Mouse (Mus musculus): ENCODE measurements around the gene 1700020D05Rik. TPM values are rescaled to one million over a fixed set of nuclear protein-coding genes. Genes with fewer than 3 reads are reported as not detected.

The 1700020D05Rik gene
- total RNA-seq, 2 experiments from 2014 or later, result 9.3 to 9.6 TPM

DNA sequence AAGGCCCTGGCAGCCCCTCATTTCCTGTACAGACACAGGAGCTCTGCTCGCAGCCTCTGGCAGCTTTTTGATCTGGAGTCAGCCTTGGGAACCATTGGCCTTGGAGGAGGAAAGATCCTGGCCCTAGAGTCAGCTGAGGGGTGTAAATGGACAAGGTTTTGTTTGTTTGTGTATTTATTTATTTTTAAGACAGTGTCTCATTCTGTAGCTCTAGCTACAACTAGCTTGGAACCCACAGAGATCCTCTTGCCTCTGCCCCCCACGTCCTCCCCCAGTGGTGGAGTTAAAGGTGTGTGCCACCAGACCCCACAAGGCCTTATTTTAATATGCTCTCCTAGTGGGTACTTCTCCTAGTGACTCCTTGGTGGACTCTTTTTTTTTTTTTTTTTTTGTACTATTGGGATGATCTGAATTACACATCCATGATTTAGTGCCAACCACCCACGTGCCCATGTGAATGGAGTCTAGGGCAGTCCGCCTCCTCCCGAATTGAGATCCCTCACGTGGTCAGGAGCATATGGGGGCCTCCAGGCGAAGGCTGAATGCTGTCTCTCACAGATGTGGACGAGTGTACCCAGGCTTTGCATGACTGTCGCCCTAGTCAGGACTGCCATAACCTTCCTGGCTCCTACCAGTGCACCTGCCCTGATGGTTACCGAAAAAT lies 26.5 kb downstream of the 1700020D05Rik start:
- no peak for DNase-seq
- intact Hi-C loops (cut with DNase I), result no loop called here

DNA sequence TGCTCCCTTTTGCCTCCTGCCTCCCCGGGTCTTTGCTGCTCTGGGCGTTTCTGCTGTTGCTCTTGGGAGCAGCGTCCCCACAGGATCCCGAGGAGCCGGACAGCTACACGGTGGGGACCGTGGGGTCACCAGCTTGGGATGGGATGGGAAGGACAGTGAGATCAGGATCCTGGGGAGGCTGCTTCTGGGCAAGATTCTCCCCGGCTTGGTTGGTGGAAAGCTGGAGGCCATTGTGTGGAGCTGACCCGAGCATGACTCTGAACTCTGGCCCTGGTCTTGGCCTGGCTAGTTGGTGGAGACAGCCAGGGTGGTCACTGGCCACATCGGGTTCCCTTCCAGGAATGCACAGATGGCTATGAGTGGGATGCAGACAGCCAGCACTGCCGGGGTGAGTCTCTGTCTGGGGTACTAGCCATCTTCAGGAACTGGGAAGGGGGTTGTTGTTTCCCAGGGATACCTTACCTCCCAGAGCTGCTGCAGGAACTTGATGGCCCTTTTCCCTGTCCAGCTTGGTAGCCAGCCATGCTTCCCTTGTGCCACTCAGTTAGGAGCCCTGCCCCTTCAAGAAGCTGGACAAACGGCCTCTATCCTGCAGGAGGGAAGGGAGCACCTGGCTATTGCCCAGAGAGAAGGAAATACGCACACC lies 28.4 kb downstream of the 1700020D05Rik start:
- intact Hi-C loops (cut with DNase I), result no loop called here
- DNase-seq, result no peak

DNA sequence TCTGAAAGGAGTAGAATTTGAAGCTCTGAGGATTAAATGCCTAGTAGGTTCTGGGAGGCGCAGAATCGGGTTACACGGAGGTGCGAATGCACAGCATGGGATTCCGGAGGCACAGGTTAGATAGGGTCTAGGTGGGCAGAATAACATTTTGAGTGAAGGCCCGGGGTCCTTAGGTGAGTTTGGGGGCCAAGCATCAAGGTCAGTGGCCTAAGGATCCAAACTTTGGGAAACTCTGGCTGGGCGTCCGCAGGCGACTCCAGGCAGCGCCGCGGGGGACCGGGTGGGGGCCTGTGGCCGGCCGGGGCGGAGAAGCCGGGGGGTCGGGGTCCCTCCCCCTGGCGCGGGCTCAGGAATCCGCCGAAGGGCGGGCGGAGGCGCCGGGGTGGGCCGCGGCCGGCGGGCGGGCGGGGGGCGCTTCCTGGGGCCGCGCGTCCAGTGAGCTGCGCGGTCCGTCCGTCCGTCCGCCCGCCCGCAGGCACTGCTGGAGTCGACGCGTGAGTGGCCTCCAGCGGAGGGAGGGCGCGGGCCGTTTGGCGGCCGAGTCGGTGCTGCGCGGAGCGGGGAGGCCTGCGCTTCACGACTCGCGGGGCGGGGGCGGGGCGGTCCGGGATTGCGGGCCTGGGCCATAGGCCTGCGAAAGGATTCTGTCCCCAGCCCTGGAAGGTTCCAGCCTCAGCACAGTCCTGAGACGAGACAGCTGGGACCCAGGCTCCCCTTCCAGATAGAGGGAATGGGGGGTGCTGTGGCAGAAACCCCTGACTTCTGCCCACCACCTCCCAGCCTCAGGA lies 29.1 kb downstream of the 1700020D05Rik start:
- peak; percentile 48 for DNase-seq
- intact Hi-C loops (cut with DNase I), result no loop called here

DNA sequence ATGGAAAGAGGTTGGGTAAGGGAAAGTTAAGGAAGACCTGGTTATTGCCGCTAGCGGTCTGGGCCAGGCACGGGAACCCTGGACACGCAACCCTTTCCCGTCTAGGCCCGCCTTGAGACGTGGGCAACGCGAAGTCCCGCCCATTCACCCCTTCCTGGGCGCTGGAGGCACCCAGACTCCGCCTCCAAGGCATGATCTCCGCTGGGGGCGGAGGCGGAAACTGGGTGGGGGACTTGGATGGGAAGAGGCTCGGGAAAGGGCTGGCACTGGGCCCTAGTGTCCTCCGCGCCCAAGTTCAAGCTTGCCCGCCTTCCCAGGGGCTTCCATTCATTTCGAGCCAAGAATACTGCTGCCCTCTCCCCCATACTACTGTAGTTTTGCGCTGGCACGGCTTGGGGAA lies 29.9 kb downstream of the 1700020D05Rik start, which contains the start of gene Efemp2:
Gene Efemp2 (plus strand): TSS at position 235 of the 400 bp plus-strand sequence.
- intact Hi-C loops (cut with DNase I), result no loop called here
- peak; percentile 80 for DNase-seq

DNA sequence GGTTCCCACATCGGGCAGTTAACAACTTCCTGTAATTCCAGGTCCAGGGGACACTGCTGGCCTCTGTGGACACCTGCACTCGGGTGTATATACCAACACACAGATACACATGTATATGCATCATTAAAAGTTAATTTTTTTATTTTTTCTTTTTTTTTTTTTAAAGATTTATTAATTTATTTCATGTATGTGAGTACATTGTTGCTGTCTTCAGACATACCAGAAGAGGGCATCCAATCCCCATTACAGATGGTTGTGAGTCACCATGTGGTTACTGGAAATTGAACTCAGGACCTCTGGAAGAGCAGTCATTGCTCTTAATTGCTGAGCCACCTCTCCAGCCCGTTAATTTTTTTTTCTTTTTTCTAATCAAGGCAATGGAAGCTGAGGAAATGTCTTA lies 30.7 kb downstream of the 1700020D05Rik start:
- DNase-seq, result no peak
- intact Hi-C loops (cut with DNase I), result no loop called here

DNA sequence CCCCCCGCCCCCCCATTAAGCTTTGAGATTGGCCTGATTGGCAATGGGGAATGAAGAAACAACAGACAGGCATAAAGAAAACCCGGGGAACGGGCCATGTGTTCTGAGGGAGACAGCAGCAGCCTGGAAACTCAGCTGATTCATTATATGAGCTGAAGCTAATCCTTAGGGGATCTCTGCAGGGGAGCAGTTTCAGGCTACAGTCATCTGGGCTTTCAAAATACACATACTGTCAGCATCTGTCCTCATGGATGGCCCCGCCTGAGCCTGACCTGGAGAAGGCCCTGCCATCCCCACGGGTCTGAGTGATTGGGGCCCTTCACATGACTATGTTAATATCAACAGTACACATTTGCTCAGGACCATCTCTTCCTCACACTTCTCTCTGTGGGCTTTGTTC lies 31.7 kb downstream of the 1700020D05Rik start:
- intact Hi-C loops (cut with DNase I), result no loop called here
- DNase-seq, result no peak

DNA sequence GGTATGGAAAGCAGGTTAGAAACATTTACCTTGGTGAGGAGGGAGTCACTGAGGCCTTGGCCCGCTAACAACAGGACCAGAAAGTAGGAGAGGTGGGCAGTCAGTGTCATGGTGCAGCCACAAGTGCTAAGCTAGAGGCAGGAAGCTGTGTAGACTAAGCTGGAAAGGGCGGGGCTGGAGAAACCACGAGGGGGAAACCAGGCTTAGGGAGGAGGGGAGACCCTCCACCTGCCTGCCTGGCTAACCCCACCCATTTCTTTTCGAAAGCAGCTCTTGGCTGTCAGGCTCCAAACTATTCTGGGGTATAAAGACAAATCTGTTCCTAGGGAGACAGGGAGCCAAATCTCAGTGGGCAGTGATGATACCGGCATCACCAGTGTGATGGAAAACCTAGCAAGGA lies 35.2 kb downstream of the 1700020D05Rik start, which contains the start of gene Ctsw:
Gene Ctsw (minus strand): TSS at position 134 of the 400 bp plus-strand sequence.
- DNase-seq, result no peak
- intact Hi-C loops (cut with DNase I), result no loop called here

DNA sequence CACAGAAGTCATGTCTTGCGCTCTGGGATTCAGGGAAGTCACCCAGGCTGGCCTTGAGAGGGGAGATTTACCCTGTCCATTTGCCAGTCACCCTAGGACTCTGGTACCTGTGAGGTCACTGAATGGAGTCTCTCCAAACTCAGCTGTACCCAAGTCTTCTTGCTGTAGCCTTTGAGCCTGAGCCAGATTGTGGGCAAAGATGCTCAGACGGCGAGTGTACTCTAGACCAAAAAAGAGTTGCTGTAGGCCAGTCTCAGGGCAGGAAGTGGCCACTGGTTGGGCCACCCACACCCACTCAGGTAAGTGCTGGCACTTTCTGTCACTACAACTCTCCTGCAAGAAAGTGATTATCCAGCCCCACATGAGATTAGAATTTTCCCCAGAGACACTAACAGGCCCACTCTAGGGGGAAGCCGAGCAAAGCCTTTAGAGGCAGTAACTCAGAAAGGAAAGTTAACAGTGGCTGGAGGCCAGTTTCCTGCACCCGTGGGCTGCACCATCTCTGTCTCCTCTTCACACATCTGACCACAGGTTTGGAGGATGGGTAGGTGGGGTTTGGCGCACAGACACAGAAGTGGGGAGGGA lies 36.6 kb downstream of the 1700020D05Rik start:
- intact Hi-C loops (cut with DNase I), result no loop called here
- DNase-seq, result no peak

DNA sequence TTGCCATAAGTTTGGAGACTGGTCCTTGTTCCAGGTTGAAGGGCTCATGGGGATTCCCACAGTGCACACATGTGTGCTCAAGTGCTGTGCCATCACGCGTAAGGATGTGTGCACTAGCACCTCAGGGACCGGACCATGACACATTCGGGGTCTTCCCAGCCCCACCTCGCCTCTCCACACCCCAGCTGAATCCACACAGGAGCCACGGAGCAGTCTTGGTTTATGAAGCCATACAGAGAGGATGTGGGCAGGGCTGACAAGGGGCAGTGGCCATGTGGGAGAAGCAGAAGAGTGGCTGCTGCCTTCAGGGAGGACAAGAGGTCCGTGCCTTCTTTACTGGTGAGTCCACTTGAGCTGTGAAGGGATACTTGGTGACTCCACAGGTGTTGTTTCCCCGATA lies 38.5 kb downstream of the 1700020D05Rik start:
- DNase-seq, result no peak
- intact Hi-C loops (cut with DNase I), result no loop called here

DNA sequence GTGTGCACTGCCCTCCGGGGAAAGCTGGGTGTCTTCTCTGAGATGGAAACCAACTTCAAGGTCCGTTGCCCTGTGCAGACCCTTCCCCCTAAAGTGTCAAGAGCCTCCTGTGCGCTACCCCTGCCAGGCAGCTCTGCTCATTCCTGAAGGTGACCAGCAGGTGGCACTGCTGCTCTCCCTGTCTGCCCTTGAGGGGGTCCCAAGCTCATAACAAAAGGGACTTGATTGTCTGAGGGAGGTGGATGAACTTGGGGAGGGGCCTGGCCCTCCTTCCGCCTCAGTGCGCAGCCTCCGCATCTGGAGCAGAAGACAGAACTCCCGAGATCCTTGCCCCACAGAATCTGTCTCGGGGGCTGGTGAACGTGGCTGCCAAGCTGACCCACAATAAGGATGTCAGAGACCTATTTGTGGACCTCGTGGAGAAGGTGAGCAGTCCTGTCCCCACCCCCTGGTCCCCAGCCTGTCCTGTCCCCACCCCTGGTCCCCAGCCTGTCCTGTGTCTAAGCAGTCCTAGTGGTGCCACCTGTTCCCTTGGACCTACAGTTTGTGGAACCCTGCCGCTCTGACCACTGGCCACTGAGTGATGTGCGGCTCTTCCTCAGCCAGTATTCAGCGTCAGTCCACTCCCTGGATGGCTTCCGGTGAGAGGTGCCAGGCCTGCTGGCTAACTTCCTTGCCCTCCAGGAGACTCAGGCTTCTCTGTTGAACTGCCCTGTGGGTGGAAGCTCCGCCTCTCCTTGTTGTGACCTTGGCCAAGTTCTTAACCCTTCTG lies 39.6 kb downstream of the 1700020D05Rik start:
- DNase-seq, result peak; percentile 79
- intact Hi-C loops (cut with DNase I), result no loop called here

DNA sequence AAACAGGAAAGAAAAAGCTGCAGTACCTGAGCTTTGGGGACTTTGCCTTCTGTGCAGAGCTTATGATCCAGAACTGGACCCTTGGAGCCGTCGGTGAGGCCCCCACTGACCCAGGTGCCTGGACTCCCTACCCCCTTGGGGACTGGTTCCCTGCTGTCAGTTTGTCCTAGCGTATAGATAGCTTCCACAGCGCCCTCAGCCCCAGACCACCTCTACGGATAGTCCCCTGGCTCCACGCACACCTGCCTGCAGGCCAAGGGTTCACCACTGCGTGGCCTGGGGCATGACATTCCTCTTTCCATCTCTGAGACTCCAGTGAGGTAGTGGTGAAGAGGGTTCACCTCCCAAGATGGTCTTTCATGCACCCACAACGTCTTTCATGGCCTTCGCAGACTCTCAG lies 40.4 kb downstream of the 1700020D05Rik start:
- intact Hi-C loops (cut with DNase I), result no loop called here
- no peak for DNase-seq

DNA sequence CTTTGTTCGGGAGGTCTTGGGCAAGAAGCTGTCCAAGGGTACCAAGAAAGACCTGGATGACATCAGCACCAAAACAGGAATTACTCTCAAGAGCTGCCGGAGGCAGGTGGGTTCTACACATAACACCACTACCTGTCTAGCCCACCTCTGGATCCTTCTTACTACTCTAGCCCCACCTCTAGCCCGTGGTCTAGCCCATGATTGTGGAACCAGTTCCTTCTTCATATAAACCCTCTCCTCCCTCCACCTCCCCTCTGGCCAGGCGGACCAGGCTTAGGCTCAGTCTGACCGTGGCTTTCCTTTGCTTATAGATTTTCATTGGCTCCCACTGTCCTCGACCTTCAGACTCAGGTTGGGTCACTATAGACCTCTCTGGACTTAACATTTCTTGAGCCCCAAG lies 42.2 kb downstream of the 1700020D05Rik start:
- intact Hi-C loops (cut with DNase I), result no loop called here
- DNase-seq, result no peak

DNA sequence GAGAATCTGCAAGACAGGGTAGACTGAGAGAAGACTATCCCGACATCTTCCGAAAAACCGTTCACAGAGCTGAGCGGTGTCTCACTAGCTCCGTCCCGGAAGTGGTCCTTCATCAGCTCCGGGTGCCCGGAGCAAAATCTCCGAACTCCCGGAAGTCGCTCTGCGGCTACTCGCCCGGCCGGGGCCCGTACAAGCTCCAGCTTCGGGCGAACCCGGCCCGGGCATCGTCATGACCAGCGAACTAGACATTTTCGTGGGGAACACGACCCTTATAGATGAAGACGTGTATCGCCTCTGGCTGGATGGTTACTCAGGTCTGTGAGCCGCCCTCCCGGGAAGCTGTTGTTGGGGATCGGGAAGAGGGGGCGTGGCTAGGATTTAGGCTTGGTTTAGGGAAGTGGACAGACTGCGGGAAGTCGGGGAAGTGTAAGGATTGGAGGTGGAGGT lies 43.1 kb downstream of the 1700020D05Rik start, which contains the start of gene Fibp:
Gene Fibp (plus strand): TSS at position 151 of the 447 bp plus-strand sequence.
- DNase-seq, result peak; percentile 87
- intact Hi-C loops (cut with DNase I), result no loop called here

DNA sequence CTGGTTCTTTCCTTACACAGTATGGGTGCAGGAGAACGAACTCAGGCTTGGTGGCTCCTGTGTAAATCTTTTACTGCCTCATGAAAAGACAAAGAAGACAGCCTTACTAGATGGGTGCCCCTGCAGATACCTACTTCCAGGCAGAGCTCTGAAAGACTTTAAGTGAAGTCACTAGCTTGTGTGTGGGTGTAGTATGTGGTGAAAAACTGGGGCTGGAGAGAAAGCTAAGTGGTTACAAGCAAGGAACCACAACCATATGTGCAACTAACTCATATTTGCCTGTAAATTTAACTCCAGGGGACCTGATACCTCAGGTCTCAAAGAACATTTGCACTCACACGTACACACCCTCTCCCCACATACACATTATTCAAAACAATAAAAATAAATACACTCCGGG lies 43.7 kb downstream of the 1700020D05Rik start:
- no peak for DNase-seq
- intact Hi-C loops (cut with DNase I), result no loop called here

DNA sequence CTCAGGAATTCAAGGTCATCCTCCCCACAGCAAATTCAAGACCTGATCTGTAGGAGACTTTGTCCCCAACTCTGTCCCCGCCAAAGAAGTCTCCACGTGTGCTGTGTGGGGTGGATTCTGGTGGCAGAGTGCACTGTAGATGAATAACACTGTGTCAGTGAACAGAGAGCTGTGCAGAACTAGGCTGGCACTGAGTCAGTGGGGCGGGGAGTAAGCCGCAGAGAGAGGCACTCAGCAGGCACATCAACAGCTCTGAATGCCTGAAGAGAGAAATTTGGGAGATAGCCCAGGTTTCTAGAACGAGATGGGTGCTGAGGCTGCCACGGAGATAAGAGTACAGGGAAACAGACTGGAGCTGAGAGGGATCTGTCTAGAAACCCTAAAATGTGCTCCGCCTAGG lies 44.6 kb downstream of the 1700020D05Rik start:
- intact Hi-C loops (cut with DNase I), result no loop called here

DNA sequence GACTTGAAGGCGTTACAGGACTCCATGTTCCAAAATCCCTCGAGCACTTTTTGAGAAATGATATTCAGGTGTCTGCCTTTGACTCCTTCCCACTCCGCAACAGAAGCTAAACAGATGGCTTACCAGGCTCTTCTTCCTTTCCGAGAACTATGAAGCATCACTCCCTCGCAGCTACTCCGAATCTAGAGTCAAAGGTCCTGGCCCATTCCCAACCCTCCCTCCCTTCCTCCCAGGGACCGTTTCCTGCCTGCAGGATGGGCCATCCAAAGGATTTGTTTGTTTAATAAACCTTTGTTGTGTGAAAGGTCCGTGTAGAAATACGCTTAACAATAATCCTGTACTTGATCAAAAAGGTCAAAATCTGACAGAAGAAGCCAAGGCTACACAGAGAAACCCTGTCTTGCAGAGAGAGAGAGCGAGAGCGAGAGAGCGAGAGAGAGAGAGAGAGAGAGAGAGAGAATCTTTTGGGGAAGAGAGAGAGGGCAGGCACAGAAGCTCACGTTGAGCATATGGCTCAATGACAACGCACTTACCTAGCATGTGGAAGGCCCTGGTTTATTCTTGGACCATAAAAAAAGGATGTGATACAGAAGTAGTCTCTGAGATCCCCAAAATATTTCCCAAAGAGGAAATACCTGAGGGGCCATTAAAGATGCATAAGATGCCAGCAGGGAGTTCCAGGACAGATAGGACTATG lies 45.7 kb downstream of the 1700020D05Rik start, which contains the start of gene Ccdc85b:
Gene Ccdc85b (minus strand): TSS at position 149 of the 697 bp plus-strand sequence.
- intact Hi-C loops (cut with DNase I), result no loop called here
- DNase-seq, result peak; percentile 32

More for the DNA sequence above, 44.6 kb downstream of the 1700020D05Rik start:
- DNase-seq, result no peak

DNA sequence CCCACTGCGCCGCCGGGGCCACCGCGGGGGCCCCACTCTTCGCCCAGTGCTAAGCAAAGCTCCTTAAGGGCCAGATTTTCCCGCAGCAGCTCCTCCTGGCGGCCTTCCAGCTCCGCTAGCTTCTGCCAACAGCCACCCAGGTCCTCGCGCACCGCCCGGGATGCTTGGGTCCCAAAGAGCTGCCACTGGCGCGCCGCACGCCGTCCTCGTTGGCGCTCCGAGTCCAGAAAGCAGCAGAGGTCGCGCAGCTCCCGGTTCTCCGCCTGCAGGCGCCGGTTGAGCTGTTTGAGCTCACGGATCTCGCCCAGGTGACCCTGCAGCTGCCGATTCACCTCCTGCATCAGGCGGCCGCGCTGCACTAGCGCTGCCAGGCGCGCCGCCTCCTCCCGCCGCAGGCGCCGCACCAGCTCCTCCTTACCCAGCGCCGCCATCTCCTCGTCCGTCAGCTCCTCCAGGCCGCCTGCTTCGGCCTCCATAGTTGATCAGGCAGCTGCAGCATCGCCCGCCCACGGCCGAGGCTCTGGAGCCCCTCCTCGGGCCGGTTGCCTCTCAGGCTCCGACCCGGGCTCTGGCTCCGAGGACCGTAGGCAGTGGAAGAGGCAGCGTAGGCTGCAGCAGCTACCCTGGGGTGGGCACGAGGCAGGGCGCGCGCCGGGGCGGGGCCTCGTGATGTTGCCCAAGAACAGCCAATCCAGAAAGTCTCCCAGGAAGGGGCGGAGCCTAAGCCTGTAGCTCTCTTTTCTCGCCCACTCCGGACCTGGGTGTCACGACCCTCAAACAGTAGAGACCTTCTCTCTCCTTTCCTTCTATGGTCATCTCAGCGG lies 46.5 kb downstream of the 1700020D05Rik start:
- intact Hi-C loops (cut with DNase I), result no loop called here
- peak; percentile 97 for DNase-seq

DNA sequence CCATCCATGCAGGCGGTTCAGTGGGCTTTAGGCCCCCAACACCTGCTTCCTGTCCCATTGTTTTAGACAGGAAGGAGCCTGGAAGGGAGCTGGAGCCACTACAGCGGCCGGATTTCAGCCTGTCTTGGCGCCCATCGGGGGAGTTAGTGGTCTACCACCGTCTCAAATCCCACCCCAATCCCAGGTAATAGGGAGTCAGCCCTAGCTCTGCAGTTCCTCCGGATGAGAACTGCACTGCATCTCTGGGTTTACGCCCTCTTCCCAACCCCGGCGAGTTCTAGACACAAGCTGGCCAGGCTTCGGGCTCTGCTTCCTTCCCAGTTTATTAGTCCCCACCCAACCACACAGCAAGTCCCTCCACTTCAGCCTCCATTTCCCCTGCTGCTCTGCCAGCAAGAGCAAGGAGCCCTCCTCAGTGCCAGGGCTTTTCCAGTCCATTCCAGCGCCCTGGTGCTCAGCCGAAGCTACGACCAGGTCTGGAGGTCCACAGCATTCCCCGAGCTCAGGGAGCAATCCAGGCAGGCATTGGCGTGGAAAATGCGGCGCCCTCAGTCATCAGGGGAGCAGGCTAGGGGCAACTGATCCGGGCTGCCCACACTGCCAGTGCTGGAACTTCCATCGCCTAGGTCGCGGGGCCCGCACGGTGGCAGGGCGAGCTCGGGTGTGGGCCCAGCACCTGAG lies 47.2 kb downstream of the 1700020D05Rik start:
- intact Hi-C loops (cut with DNase I), result no loop called here

More for the DNA sequence above, 47.2 kb downstream of the 1700020D05Rik start:
- no peak for DNase-seq
